Comparison of ENCODE assay signal across 39 mouse cellular contexts in the genomic region with DNA sequence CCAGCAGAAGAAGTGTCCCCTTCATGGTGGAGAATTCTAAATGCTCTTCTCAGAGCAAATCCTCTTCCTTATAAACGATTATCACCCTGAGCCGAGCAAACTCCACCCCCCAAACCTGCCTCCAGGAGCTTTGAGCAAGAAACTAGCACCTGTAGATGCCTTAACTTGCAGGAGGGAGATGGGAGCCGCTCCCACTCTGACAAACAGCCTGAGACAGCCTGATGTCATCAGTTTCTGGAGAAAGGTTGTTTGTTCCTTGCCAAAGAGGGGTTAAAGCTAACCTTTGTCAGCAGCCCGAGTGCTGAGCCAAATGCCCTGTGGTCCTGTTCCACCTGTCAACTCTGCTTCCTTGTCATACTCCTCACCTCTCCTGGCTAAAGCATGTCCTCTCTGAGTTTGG. TPM values are rescaled to one million over a fixed set of nuclear protein-coding genes. Genes with fewer than 3 reads are reported as not detected.
"Had no signal": no experiment of that assay in that cellular context is flagged by ENCODE, and none has a peak within 500 bp of the region (broad histone marks: within the 10 kb centered on the region; RNA-seq: fewer than 3 reads in every experiment).

Scgb2b27 (minus strand) TSS at position 101 of the 400 bp plus-strand sequence.

- H3K4me3 ChIP-seq: embryonic facial prominence, embryonic 10.5 days; embryonic facial prominence, embryonic 12.5 days; embryonic facial prominence, embryonic 13.5 days; embryonic facial prominence, embryonic 15.5 days; erythroblast, embryonic 14.5 days; forebrain, embryonic 10.5 days; forebrain, embryonic 12.5 days; forebrain, embryonic 13.5 days; forebrain, embryonic 15.5 days; gastrocnemius, adult 2 months; heart, adult 2 months; heart, embryonic 10.5 days had no signal

- H3K4me1 ChIP-seq: embryonic facial prominence, embryonic 10.5 days; embryonic facial prominence, embryonic 12.5 days; embryonic facial prominence, embryonic 13.5 days; embryonic facial prominence, embryonic 15.5 days; forebrain, embryonic 10.5 days; forebrain, embryonic 12.5 days; forebrain, embryonic 13.5 days; forebrain, embryonic 15.5 days; heart, embryonic 10.5 days had no signal

- H3K4me2 ChIP-seq: embryonic facial prominence, embryonic 12.5 days; embryonic facial prominence, embryonic 13.5 days; embryonic facial prominence, embryonic 15.5 days; forebrain, embryonic 12.5 days; forebrain, embryonic 13.5 days; forebrain, embryonic 15.5 days; heart, embryonic 11.5 days had no signal

- H3K36me3 ChIP-seq: embryonic facial prominence, embryonic 10.5 days; embryonic facial prominence, embryonic 12.5 days; embryonic facial prominence, embryonic 13.5 days; embryonic facial prominence, embryonic 15.5 days; forebrain, embryonic 10.5 days; forebrain, embryonic 12.5 days; forebrain, embryonic 15.5 days; heart, embryonic 10.5 days had no signal

- DNase-seq: cerebellum, adult 18-20 months; cerebellum, adult 2 months; cerebellum, adult 8-10 months; cerebellum, adult 9-10 months; cerebellum, adult 9-11 months; cerebellum, postnatal 10 days; cerebellum, postnatal 14 days; cerebellum, postnatal 25 days; cerebellum, postnatal 36 days; embryo, embryonic 11 days; forebrain, postnatal 0 days; gastrocnemius, adult 2 months; gastrocnemius, postnatal 10 days; gastrocnemius, postnatal 14 days; gastrocnemius, postnatal 25 days; gastrocnemius, postnatal 36 days; heart, adult 18-20 months; heart, adult 2 months had no signal

- H3K27ac ChIP-seq: embryonic facial prominence, embryonic 10.5 days; embryonic facial prominence, embryonic 12.5 days; embryonic facial prominence, embryonic 13.5 days; embryonic facial prominence, embryonic 15.5 days; forebrain, embryonic 10.5 days; forebrain, embryonic 12.5 days; forebrain, embryonic 13.5 days; forebrain, embryonic 15.5 days; gastrocnemius, adult 2 months; heart, adult 2 months; heart, embryonic 10.5 days had no signal

- ATAC-seq: forebrain, embryonic 13.5 days; forebrain, embryonic 14.5 days; forebrain, embryonic 15.5 days; forebrain, postnatal 0 days had no signal

- H3K27me3 ChIP-seq: embryonic facial prominence, embryonic 12.5 days; embryonic facial prominence, embryonic 13.5 days; embryonic facial prominence, embryonic 15.5 days; forebrain, embryonic 12.5 days; forebrain, embryonic 13.5 days; forebrain, embryonic 15.5 days had no signal

- H3K9ac ChIP-seq: embryonic facial prominence, embryonic 12.5 days; embryonic facial prominence, embryonic 13.5 days; embryonic facial prominence, embryonic 15.5 days; forebrain, embryonic 12.5 days; forebrain, embryonic 13.5 days; forebrain, embryonic 15.5 days; forebrain, postnatal 0 days had no signal

RNA-seq across cellular contexts. Expression of gene Scgb2b27, which starts in this region (rescaled TPM):
- total RNA-seq: common myeloid progenitor, adult 5-6 weeks; forebrain, postnatal 0 days; gastrocnemius, adult 18-20 months; gastrocnemius, adult 2 months; gastrocnemius, postnatal 10 days; gastrocnemius, postnatal 14 days; gastrocnemius, postnatal 25 days; gastrocnemius, postnatal 36 days; gastrocnemius, postnatal 4 days; granulocyte monocyte progenitor cell, adult 5-6 weeks; heart, adult 18-20 months; heart, adult 2 months had no signal
- polyA plus RNA-seq: cerebellum, adult 2 months; cortical plate, adult 2 months; embryonic facial prominence, embryonic 10.5 days; embryonic facial prominence, embryonic 11.5 days; embryonic facial prominence, embryonic 12.5 days; embryonic facial prominence, embryonic 13.5 days; embryonic facial prominence, embryonic 14.5 days; embryonic facial prominence, embryonic 15.5 days; forebrain, embryonic 10.5 days; forebrain, embryonic 11.5 days; forebrain, embryonic 12.5 days; forebrain, embryonic 13.5 days; forebrain, embryonic 14.5 days; forebrain, embryonic 15.5 days; forebrain, postnatal 0 days; frontal cortex, adult 2 months; heart, adult 2 months; heart, embryonic 10.5 days; heart, embryonic 11.5 days had no signal
